Comparison of ENCODE assay signal across 18 mouse cellular contexts in genomic region chr1:54833221-54833620, GRCm38 (mm10).
A peak's percentile ranks its signal among the peaks of the same experiment; 100 is the strongest.
DNase-seq lines count a peak whose midpoint lies in the region; ATAC-seq lines count a peak whose summit lies in the region.
"Had no signal": no experiment of that assay in that cellular context is flagged by ENCODE, and none has a peak within 500 bp of the region (broad histone marks: within the 10 kb centered on the region; RNA-seq: fewer than 3 reads in every experiment).

No protein-coding gene starts in this region.

- no peaks in the 10 kb centered on the region for H3K9me3 ChIP-seq in hindbrain, embryonic 15.5 days
- no peaks in the 10 kb centered on the region for H3K9me3 ChIP-seq in hindbrain, embryonic 10.5 days
- H3K9me3 ChIP-seq in neural tube, embryonic 13.5 days, result no peaks in the 10 kb centered on the region
- no peaks in the 10 kb centered on the region for H3K9me3 ChIP-seq in limb, embryonic 10.5 days (replicated peaks)
- no peaks in the 10 kb centered on the region for H3K9me3 ChIP-seq in neural tube, embryonic 14.5 days (ENCODE audit: control insufficient read depth, low read length)
- H3K9me3 ChIP-seq: embryonic facial prominence, embryonic 10.5 days; hindbrain, embryonic 13.5 days; liver, embryonic 13.5 days; neural tube, embryonic 12.5 days had no signal

- peak; percentile 33; the same call in 1 of the 2 replicates for ATAC-seq in hindbrain, embryonic 15.5 days (ENCODE audit: low FRiP score, low read depth)
- 0 out of 2 replicates have a peak, but pooled peaks have one; percentile 19 for ATAC-seq in neural tube, embryonic 13.5 days (ENCODE audit: low read depth)
- peak; percentile 25; the same call in 1 of the 2 replicates for ATAC-seq in neural tube, embryonic 14.5 days (ENCODE audit: low read depth)

- WGBS in hindbrain, embryonic 15.5 days, result 88% methylated on average over 6 of the region's 6 CpGs
- 93% methylated on average over 6 of the region's 6 CpGs for whole genome bisulfite sequencing in hindbrain, embryonic 10.5 days
- 94% methylated on average over 6 of the region's 6 CpGs for WGBS in neural tube, embryonic 13.5 days
- 90% methylated on average over 6 of the region's 6 CpGs for WGBS in limb, embryonic 10.5 days
- 95% methylated on average over 6 of the region's 6 CpGs for WGBS in neural tube, embryonic 14.5 days

- H3K27me3 ChIP-seq in hindbrain, embryonic 15.5 days, result no peaks in the 10 kb centered on the region
- H3K27me3 ChIP-seq in hindbrain, embryonic 10.5 days (ENCODE audit: insufficient read depth, poor library complexity, severe bottlenecking), result no peaks in the 10 kb centered on the region
- H3K27me3 ChIP-seq in neural tube, embryonic 13.5 days, result no peaks in the 10 kb centered on the region
- H3K27me3 ChIP-seq in limb, embryonic 10.5 days (ENCODE audit: low read depth, poor library complexity, severe bottlenecking), result no peaks in the 10 kb centered on the region
- H3K27me3 ChIP-seq in neural tube, embryonic 14.5 days (ENCODE audit: control insufficient read depth, insufficient read depth, low read length), result no peaks in the 10 kb centered on the region
- H3K27me3 ChIP-seq: hindbrain, embryonic 13.5 days; liver, embryonic 13.5 days; neural tube, embryonic 12.5 days had no signal

- DNase-seq in hindbrain, embryonic 10.5 days (ENCODE audit: low spot score), result no peak
- no peak for DNase-seq in neural tube, embryonic 10.5 days (ENCODE audit: extremely low spot score, low spot score)
- DNase-seq in limb, embryonic 10.5 days (ENCODE audit: low spot score), result no peak
- DNase-seq in left cerebral cortex, postnatal 14 days (ENCODE audit: low spot score in 2 of 2), result no peak
- no peak for DNase-seq in frontal cortex, postnatal 14 days (ENCODE audit: low spot score in 2 of 2)
- DNase-seq: adrenal gland, postnatal 25 days; cerebellum, adult 9-11 months; gastrocnemius, postnatal 25 days; heart, adult 2 months; kidney, postnatal 10 days; liver, embryonic 13.5 days; lung, adult 2 months had no signal

- no peak overlapping the region for H3K9ac ChIP-seq in hindbrain, embryonic 15.5 days
- H3K9ac ChIP-seq in neural tube, embryonic 13.5 days, result no peak overlapping the region
- H3K9ac ChIP-seq in neural tube, embryonic 14.5 days (replicated peaks; ENCODE audit: low read depth, low read length), result no peak overlapping the region
- H3K9ac ChIP-seq: hindbrain, embryonic 13.5 days; liver, embryonic 13.5 days; neural tube, embryonic 12.5 days had no signal

- no peaks in the 10 kb centered on the region for H3K36me3 ChIP-seq in hindbrain, embryonic 15.5 days
- H3K36me3 ChIP-seq in hindbrain, embryonic 10.5 days, result no peaks in the 10 kb centered on the region
- H3K36me3 ChIP-seq in neural tube, embryonic 13.5 days, result no peaks in the 10 kb centered on the region
- no peaks in the 10 kb centered on the region for H3K36me3 ChIP-seq in limb, embryonic 10.5 days
- no peaks in the 10 kb centered on the region for H3K36me3 ChIP-seq in neural tube, embryonic 14.5 days (ENCODE audit: control insufficient read depth, insufficient read depth, low read length)
- H3K36me3 ChIP-seq: embryonic facial prominence, embryonic 10.5 days; hindbrain, embryonic 13.5 days; liver, embryonic 13.5 days; neural tube, embryonic 12.5 days had no signal

- H3K4me2 ChIP-seq in hindbrain, embryonic 15.5 days, result no peak overlapping the region
- H3K4me2 ChIP-seq in neural tube, embryonic 13.5 days, result no peak overlapping the region
- no peak overlapping the region for H3K4me2 ChIP-seq in neural tube, embryonic 14.5 days (ENCODE audit: low read depth, low read length)
- H3K4me2 ChIP-seq: hindbrain, embryonic 13.5 days; liver, embryonic 13.5 days; neural tube, embryonic 12.5 days had no signal

- no peak overlapping the region for H3K4me3 ChIP-seq in hindbrain, embryonic 15.5 days
- H3K4me3 ChIP-seq in hindbrain, embryonic 10.5 days, result no peak overlapping the region
- H3K4me3 ChIP-seq in neural tube, embryonic 13.5 days, result no peak overlapping the region
- no peak overlapping the region for H3K4me3 ChIP-seq in limb, embryonic 10.5 days
- H3K4me3 ChIP-seq in neural tube, embryonic 14.5 days (ENCODE audit: low read depth, low read length), result no peak overlapping the region
- H3K4me3 ChIP-seq: embryonic facial prominence, embryonic 10.5 days; heart, adult 2 months; hindbrain, embryonic 13.5 days; liver, embryonic 13.5 days; neural tube, embryonic 12.5 days had no signal

- intact Hi-C loops in left cerebral cortex, postnatal 14 days (cut with DNase I), result loop anchor here (2.0 kb wide), 1 partner anchor 146 kb away; no protein-coding TSS in a partner anchor

- H3K4me1 ChIP-seq in hindbrain, embryonic 15.5 days (replicated peaks), result no peaks in the 10 kb centered on the region
- no peaks in the 10 kb centered on the region for H3K4me1 ChIP-seq in hindbrain, embryonic 10.5 days (replicated peaks)
- peaks cover 8% of the 10 kb centered on the region; the same call in 1 of the 2 replicates for H3K4me1 ChIP-seq in neural tube, embryonic 13.5 days (replicated peaks)
- peaks cover 7% of the 10 kb centered on the region for H3K4me1 ChIP-seq in limb, embryonic 10.5 days
- no peaks in the 10 kb centered on the region for H3K4me1 ChIP-seq in neural tube, embryonic 14.5 days (ENCODE audit: control insufficient read depth, insufficient read depth, low read length)
- H3K4me1 ChIP-seq: hindbrain, embryonic 13.5 days; neural tube, embryonic 12.5 days had no signal

- H3K27ac ChIP-seq in hindbrain, embryonic 15.5 days (replicated peaks), result no peak overlapping the region
- no peak overlapping the region for H3K27ac ChIP-seq in hindbrain, embryonic 10.5 days
- H3K27ac ChIP-seq in neural tube, embryonic 13.5 days (replicated peaks), result no peak overlapping the region
- H3K27ac ChIP-seq in limb, embryonic 10.5 days, result 0 out of 2 replicates have a peak overlapping the region, but pooled peaks have one; percentile 40
- no peak overlapping the region for H3K27ac ChIP-seq in neural tube, embryonic 14.5 days (ENCODE audit: low read depth, low read length)
- H3K27ac ChIP-seq: embryonic facial prominence, embryonic 10.5 days; heart, adult 2 months; hindbrain, embryonic 13.5 days; liver, embryonic 13.5 days; neural tube, embryonic 12.5 days had no signal
